In genomic region chr11:3202231-3202701, GRCm38 (mm10) we compare ENCODE assay signal across 8 mouse cellular contexts. TPM values are rescaled to one million over a fixed set of nuclear protein-coding genes. Genes with fewer than 3 reads are reported as not detected.
DNase-seq lines count a peak whose midpoint lies in the region; ATAC-seq and TF ChIP-seq lines count a peak whose summit lies in the region.

Gene Eif4enif1, plus strand, starts transcription at chr11:3202392.

- peak within 1 kb of the TSS; percentile 43 for H3K4me2 ChIP-seq in forebrain, embryonic 12.5 days
- peak within 1 kb of the TSS; percentile 45 for H3K4me2 ChIP-seq in heart, postnatal 0 days (ENCODE audit: low read depth, low read length)
- H3K4me2 ChIP-seq in liver, embryonic 16.5 days (ENCODE audit: low read depth, low read length): peak within 1 kb of the TSS; percentile 35
- peak within 1 kb of the TSS; percentile 46 for H3K4me2 ChIP-seq in neural tube, embryonic 13.5 days

- peaks cover 9% of the 10 kb centered on the region; the same call in 1 of the 2 replicates for H3K4me1 ChIP-seq in forebrain, embryonic 12.5 days
- no peaks in the 10 kb centered on the region for H3K4me1 ChIP-seq in heart, postnatal 0 days (ENCODE audit: control insufficient read depth, insufficient read depth)
- no peaks in the 10 kb centered on the region; the same call in 1 of the 2 replicates for H3K4me1 ChIP-seq in liver, embryonic 16.5 days (ENCODE audit: control insufficient read depth, low read depth, low read length)
- peaks cover 13% of the 10 kb centered on the region for H3K4me1 ChIP-seq in neural tube, embryonic 13.5 days (replicated peaks)
- no peaks in the 10 kb centered on the region for H3K4me1 ChIP-seq in testis, adult 2 months (ENCODE audit: control insufficient read depth, insufficient read depth, low read length)

- WGBS in forebrain, embryonic 12.5 days: under 1% methylated on average over 46 of the region's 57 CpGs
- WGBS in heart, postnatal 0 days: under 1% methylated on average over 42 of the region's 57 CpGs
- under 1% methylated on average over 41 of the region's 57 CpGs for WGBS in liver, embryonic 16.5 days (ENCODE audit: insufficient replicate concordance)
- under 1% methylated on average over 48 of the region's 57 CpGs for WGBS in neural tube, embryonic 13.5 days

- no peaks in the 10 kb centered on the region for H3K9me3 ChIP-seq in forebrain, embryonic 12.5 days
- H3K9me3 ChIP-seq in heart, postnatal 0 days (replicated peaks; ENCODE audit: control insufficient read depth, low read length): no peaks in the 10 kb centered on the region
- H3K9me3 ChIP-seq in liver, embryonic 16.5 days (replicated peaks; ENCODE audit: control insufficient read depth, low read length): no peaks in the 10 kb centered on the region
- H3K9me3 ChIP-seq in neural tube, embryonic 13.5 days: no peaks in the 10 kb centered on the region

- peak; percentile 81 to 86 for DNase-seq in CD8-positive naive resting alpha-beta T cell, adult 2 months (ENCODE audit: low read depth in 2 of 2, low spot score in 2 of 2)
- DNase-seq in c-Kit-positive CD71-positive TER-119-negative erythroid progenitor cells, embryonic 14.5 days (ENCODE audit: low read depth): peak; percentile 72
- DNase-seq in heart, postnatal 0 days (ENCODE audit: low spot score): peak; percentile 83
- DNase-seq in kidney, postnatal 4 days: peak; percentile 93 to 95

- TF ChIP-seq CTCF in heart, postnatal 0 days (IDR thresholded peaks at IDR 0.05; ENCODE audit: low read depth): no peak
- no peak for TF ChIP-seq CTCF in testis, adult 2 months (IDR thresholded peaks at IDR 0.05; ENCODE audit: control insufficient read depth, insufficient read depth, insufficient replicate concordance, low read depth, low read length)

- peak within 1 kb of the TSS; percentile 33 for H3K27ac ChIP-seq in forebrain, embryonic 12.5 days
- peak within 1 kb of the TSS; percentile 63 for H3K27ac ChIP-seq in heart, postnatal 0 days (ENCODE audit: low read depth)
- H3K27ac ChIP-seq in liver, embryonic 16.5 days (ENCODE audit: low read length): peak within 1 kb of the TSS; percentile 5
- H3K27ac ChIP-seq in neural tube, embryonic 13.5 days (replicated peaks): peak within 1 kb of the TSS; percentile 55
- H3K27ac ChIP-seq in testis, adult 2 months (ENCODE audit: control insufficient read depth, insufficient read depth, low read depth, low read length): peak within 1 kb of the TSS; percentile 93

- H3K4me3 ChIP-seq in forebrain, embryonic 12.5 days (replicated peaks): peak within 1 kb of the TSS; percentile 41
- peak within 1 kb of the TSS; percentile 48 for H3K4me3 ChIP-seq in heart, postnatal 0 days (ENCODE audit: low read depth, low read length)
- peak within 1 kb of the TSS; percentile 59 for H3K4me3 ChIP-seq in liver, embryonic 16.5 days (ENCODE audit: low read depth, low read length)
- peak within 1 kb of the TSS; percentile 40 for H3K4me3 ChIP-seq in neural tube, embryonic 13.5 days
- peak within 1 kb of the TSS; percentile 86 for H3K4me3 ChIP-seq in testis, adult 2 months (ENCODE audit: control insufficient read depth, low read depth, low read length)

- no peaks in the 10 kb centered on the region for H3K27me3 ChIP-seq in forebrain, embryonic 12.5 days
- H3K27me3 ChIP-seq in heart, postnatal 0 days (ENCODE audit: control insufficient read depth, insufficient read depth, low read length): no peaks in the 10 kb centered on the region
- no peaks in the 10 kb centered on the region for H3K27me3 ChIP-seq in liver, embryonic 16.5 days (ENCODE audit: control insufficient read depth, insufficient read depth, low read depth, low read length)
- no peaks in the 10 kb centered on the region for H3K27me3 ChIP-seq in neural tube, embryonic 13.5 days
- no peaks in the 10 kb centered on the region for H3K27me3 ChIP-seq in testis, adult 2 months (ENCODE audit: control insufficient read depth, insufficient read depth, low read length)

- TF ChIP-seq POLR2A in testis, adult 2 months (IDR thresholded peaks at IDR 0.05; ENCODE audit: control insufficient read depth, low read depth, low read length): no peak

- TF ChIP-seq EP300 in heart, postnatal 0 days (IDR thresholded peaks at IDR 0.05; ENCODE audit: low read depth): no peak

- peak; percentile 80 for ATAC-seq in forebrain, embryonic 12.5 days (ENCODE audit: low FRiP score)
- ATAC-seq in heart, postnatal 0 days (ENCODE audit: insufficient read depth, low read depth): peak; percentile 78
- ATAC-seq in liver, embryonic 16.5 days (ENCODE audit: low read depth): peak; percentile 85
- peak; percentile 86 for ATAC-seq in neural tube, embryonic 13.5 days (ENCODE audit: low read depth)

- peak within 1 kb of the TSS; percentile 46 for H3K9ac ChIP-seq in forebrain, embryonic 12.5 days
- H3K9ac ChIP-seq in heart, postnatal 0 days (replicated peaks; ENCODE audit: low read depth, low read length): peak within 1 kb of the TSS; percentile 55
- H3K9ac ChIP-seq in liver, embryonic 16.5 days (ENCODE audit: low read depth, low read length): peak within 1 kb of the TSS; percentile 60
- peak within 1 kb of the TSS; percentile 62 for H3K9ac ChIP-seq in neural tube, embryonic 13.5 days

- peaks cover 24% of the 10 kb centered on the region for H3K36me3 ChIP-seq in forebrain, embryonic 12.5 days (replicated peaks)
- peaks cover 22% of the 10 kb centered on the region for H3K36me3 ChIP-seq in heart, postnatal 0 days (replicated peaks; ENCODE audit: control insufficient read depth, insufficient read depth, low read length)
- peaks cover 11% of the 10 kb centered on the region for H3K36me3 ChIP-seq in liver, embryonic 16.5 days (ENCODE audit: control insufficient read depth, insufficient read depth)
- H3K36me3 ChIP-seq in neural tube, embryonic 13.5 days: peaks cover 23% of the 10 kb centered on the region
- no peaks in the 10 kb centered on the region for H3K36me3 ChIP-seq in testis, adult 2 months (ENCODE audit: control insufficient read depth, insufficient read depth, low read length)

RNA-seq across cellular contexts. Expression of gene Eif4enif1, which starts in this region (rescaled TPM):
- polyA plus RNA-seq in forebrain, embryonic 12.5 days (2016; fragmentation: Nextera tagmentation; extraction: Ambion mirVana): 58.1 TPM in 2 replicates
- total RNA-seq in heart, postnatal 0 days (2014; rRNA removed; ENCODE audit: low replicate concordance): 34.4 and 58.2 TPM in 2 replicates
- polyA plus RNA-seq in heart, postnatal 0 days (2015; fragmentation: Nextera tagmentation; extraction: Ambion mirVana): 16.9 and 19.0 TPM in 2 replicates
- 18.5 and 18.7 TPM in 2 replicates for polyA plus RNA-seq in liver, embryonic 16.5 days (2015; fragmentation: Nextera tagmentation; extraction: Ambion mirVana)
- polyA plus RNA-seq in neural tube, embryonic 13.5 days (2015; fragmentation: Nextera tagmentation; extraction: Ambion mirVana): 52.4 and 53.0 TPM in 2 replicates
- 34.8 and 36.6 TPM in 2 replicates for polyA plus RNA-seq in testis, adult 2 months (2012; rRNA removed)

Comparison
In these comparisons a context has a peak if more than half of its experiments do, and no peak if none do; other contexts are left out.
1. Peak in every context shown above with its lines: DNase-seq, ATAC-seq, H3K4me3 ChIP-seq and H3K27ac ChIP-seq.
2. H3K27ac ChIP-seq: peak in every context shown above with its lines; median percentile 93 in testis, adult 2 months; 63 in heart, postnatal 0 days; 55 in neural tube, embryonic 13.5 days; 33 in forebrain, embryonic 12.5 days; 5 in liver, embryonic 16.5 days.